In the genomic region with DNA sequence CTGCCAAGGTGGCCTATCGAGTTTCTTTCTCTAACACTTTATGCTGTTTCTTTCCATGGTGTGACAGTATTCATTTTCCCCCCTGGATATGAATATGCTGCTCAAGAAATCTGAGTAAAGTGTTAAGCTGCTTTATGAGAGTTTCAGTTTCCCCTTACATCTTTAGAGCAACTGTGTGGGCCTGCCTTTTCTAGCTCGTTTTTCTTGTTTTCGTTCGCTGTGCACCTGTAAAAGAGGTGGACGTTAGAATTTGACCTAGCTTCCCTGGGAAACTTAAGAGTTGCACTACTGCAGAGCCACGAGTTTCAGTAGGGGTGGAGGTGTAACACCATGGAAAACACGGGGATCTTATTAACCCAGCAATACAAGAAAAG, we compare ENCODE assay signal across 23 mouse cellular contexts. TPM values are rescaled to one million over a fixed set of nuclear protein-coding genes. Genes with fewer than 3 reads are reported as not detected.
A peak's percentile ranks its signal among the peaks of the same experiment; 100 is the strongest.
DNase-seq lines count a peak whose midpoint lies in the region; ATAC-seq and TF ChIP-seq lines count a peak whose summit lies in the region.
"Had no signal": no experiment of that assay in that cellular context is flagged by ENCODE, and none has a peak within 500 bp of the region (broad histone marks: within the 10 kb centered on the region; RNA-seq: fewer than 3 reads in every experiment).

No protein-coding gene starts in this region.

- no peak overlapping the region for H3K4me2 ChIP-seq in intestine, embryonic 15.5 days (replicated peaks)
- no peak overlapping the region for H3K4me2 ChIP-seq in stomach, embryonic 14.5 days (replicated peaks; ENCODE audit: low read depth, low read length)
- H3K4me2 ChIP-seq: embryonic facial prominence, embryonic 13.5 days; forebrain, embryonic 13.5 days; heart, embryonic 12.5 days; hindbrain, embryonic 15.5 days had no signal

- WGBS in intestine, embryonic 15.5 days = 66% methylated on average over 7 of the region's 7 CpGs
- 57% methylated on average over 7 of the region's 7 CpGs for WGBS in stomach, embryonic 14.5 days
- WGBS in thymus, adult 2 months = 87% methylated on average over 7 of the region's 7 CpGs

- no peak for TF ChIP-seq CTCF in thymus, adult 2 months (IDR thresholded peaks at IDR 0.05; ENCODE audit: borderline replicate concordance, control insufficient read depth, extremely low read depth, insufficient read depth, low read length, poor library complexity)

- no peak overlapping the region for H3K4me3 ChIP-seq in intestine, embryonic 15.5 days (replicated peaks)
- no peak overlapping the region for H3K4me3 ChIP-seq in stomach, embryonic 14.5 days (ENCODE audit: low read depth, low read length)
- H3K4me3 ChIP-seq in thymus, adult 2 months (ENCODE audit: control insufficient read depth, insufficient read depth, low read length) = no peak overlapping the region
- H3K4me3 ChIP-seq: embryonic facial prominence, embryonic 13.5 days; forebrain, embryonic 13.5 days; gastrocnemius, adult 2 months; heart, embryonic 12.5 days; hindbrain, embryonic 15.5 days had no signal

- no peak for TF ChIP-seq POLR2A in thymus, adult 2 months (IDR thresholded peaks at IDR 0.05; ENCODE audit: control insufficient read depth, extremely low read depth, insufficient read depth, low read length, poor library complexity)

- peak; percentile 55 for ATAC-seq in intestine, embryonic 15.5 days
- ATAC-seq in stomach, embryonic 14.5 days (ENCODE audit: insufficient number of reproducible peaks, insufficient read depth, low FRiP score, low read depth) = no peak
- ATAC-seq: forebrain, embryonic 13.5 days; forebrain, postnatal 0 days had no signal

- DNase-seq in urinary bladder, postnatal 14 days (ENCODE audit: low spot score) = peak; percentile 9
- no peak for DNase-seq in urinary bladder, adult 2 months (ENCODE audit: low spot score)
- DNase-seq in thymus, adult 2 months = no peak
- no peak for DNase-seq in testis, postnatal 14 days (ENCODE audit: low spot score)
- DNase-seq in natural killer cell, adult 2 months (ENCODE audit: low spot score in 2 of 2) = no peak
- DNase-seq: adrenal gland, postnatal 10 days; cerebellum, adult 11-12 months; cerebellum, adult 9-10 months; cerebellum, postnatal 25 days; forebrain, postnatal 0 days; gastrocnemius, adult 2 months; gastrocnemius, postnatal 25 days; heart, postnatal 36 days had no signal

- no peaks in the 10 kb centered on the region for H3K27me3 ChIP-seq in intestine, embryonic 15.5 days (replicated peaks)
- no peaks in the 10 kb centered on the region for H3K27me3 ChIP-seq in stomach, embryonic 14.5 days (ENCODE audit: control insufficient read depth, insufficient read depth, low read length)
- H3K27me3 ChIP-seq in thymus, adult 2 months (ENCODE audit: control insufficient read depth, insufficient read depth, low read length) = no peaks in the 10 kb centered on the region
- H3K27me3 ChIP-seq: embryonic facial prominence, embryonic 13.5 days; forebrain, embryonic 13.5 days; heart, embryonic 12.5 days; hindbrain, embryonic 15.5 days had no signal

- no peaks in the 10 kb centered on the region for H3K4me1 ChIP-seq in intestine, embryonic 15.5 days (replicated peaks)
- no peaks in the 10 kb centered on the region for H3K4me1 ChIP-seq in stomach, embryonic 14.5 days (ENCODE audit: control insufficient read depth, insufficient read depth, low read length)
- no peaks in the 10 kb centered on the region for H3K4me1 ChIP-seq in thymus, adult 2 months (replicated peaks; ENCODE audit: control insufficient read depth, insufficient read depth, low read length)
- H3K4me1 ChIP-seq: embryonic facial prominence, embryonic 13.5 days; forebrain, embryonic 13.5 days; heart, embryonic 12.5 days; hindbrain, embryonic 15.5 days had no signal

- H3K9me3 ChIP-seq in intestine, embryonic 15.5 days = no peaks in the 10 kb centered on the region
- no peaks in the 10 kb centered on the region for H3K9me3 ChIP-seq in stomach, embryonic 14.5 days (ENCODE audit: control insufficient read depth, low read depth, low read length)
- H3K9me3 ChIP-seq: embryonic facial prominence, embryonic 13.5 days; forebrain, embryonic 13.5 days; G1E; heart, embryonic 12.5 days; hindbrain, embryonic 15.5 days had no signal

- no peak overlapping the region; the same call in 1 of the 2 replicates for H3K27ac ChIP-seq in intestine, embryonic 15.5 days
- H3K27ac ChIP-seq in stomach, embryonic 14.5 days (ENCODE audit: low read length) = peak overlapping the region; percentile 23; the same call in 1 of the 2 replicates
- no peak overlapping the region for H3K27ac ChIP-seq in thymus, adult 2 months (ENCODE audit: control insufficient read depth, insufficient read depth, low read length)
- H3K27ac ChIP-seq: embryonic facial prominence, embryonic 13.5 days; forebrain, embryonic 13.5 days; gastrocnemius, adult 2 months; hindbrain, embryonic 15.5 days had no signal

- no peaks in the 10 kb centered on the region for H3K36me3 ChIP-seq in intestine, embryonic 15.5 days
- no peaks in the 10 kb centered on the region for H3K36me3 ChIP-seq in stomach, embryonic 14.5 days (ENCODE audit: control insufficient read depth, insufficient read depth, low read length)
- H3K36me3 ChIP-seq in thymus, adult 2 months (ENCODE audit: control insufficient read depth, insufficient read depth, low read length) = no peaks in the 10 kb centered on the region
- H3K36me3 ChIP-seq: embryonic facial prominence, embryonic 13.5 days; G1E; heart, embryonic 12.5 days; hindbrain, embryonic 15.5 days had no signal

- H3K9ac ChIP-seq in intestine, embryonic 15.5 days = no peak overlapping the region
- H3K9ac ChIP-seq in stomach, embryonic 14.5 days (replicated peaks; ENCODE audit: low read depth, low read length) = no peak overlapping the region
- H3K9ac ChIP-seq: embryonic facial prominence, embryonic 13.5 days; forebrain, embryonic 13.5 days; forebrain, postnatal 0 days; heart, embryonic 12.5 days; hindbrain, embryonic 15.5 days had no signal

RNA-seq across cellular contexts. Expression of gene Agr2, which starts 26.0 kb away (rescaled TPM):
- polyA plus RNA-seq in urinary bladder, adult 2 months (2012; rRNA removed) = 5.1 and 6.2 TPM in 2 replicates
- polyA plus RNA-seq in intestine, embryonic 15.5 days (2015; fragmentation: Nextera tagmentation; extraction: Ambion mirVana) = 234 and 297 TPM in 2 replicates
- 223 TPM in 2 replicates for polyA plus RNA-seq in stomach, embryonic 14.5 days (2014; fragmentation: Nextera tagmentation; extraction: Ambion mirVana)
- 0.29 and 0.69 TPM in 2 replicates for polyA plus RNA-seq in thymus, adult 2 months (2012; rRNA removed)
- polyA plus RNA-seq: brain, embryonic 14.5 days; G1E; hindbrain, embryonic 11.5 days had no signal

RNA-seq across cellular contexts. Expression of gene Agr3, which starts 41.3 kb away (rescaled TPM):
- 0.08 and 0.09 TPM in 2 replicates for polyA plus RNA-seq in urinary bladder, adult 2 months (2012; rRNA removed)
- polyA plus RNA-seq in intestine, embryonic 15.5 days (2015; fragmentation: Nextera tagmentation; extraction: Ambion mirVana) = not detected in 2 replicates
- polyA plus RNA-seq in stomach, embryonic 14.5 days (2014; fragmentation: Nextera tagmentation; extraction: Ambion mirVana) = 0.76 and 0.84 TPM in 2 replicates
- 0.18 TPM in 1 of 2 replicates, not detected in the other for polyA plus RNA-seq in thymus, adult 2 months (2012; rRNA removed)
- polyA plus RNA-seq: brain, embryonic 14.5 days; cortical plate, adult 2 months; forebrain, embryonic 13.5 days; forebrain, postnatal 0 days; G1E; heart, embryonic 12.5 days; hindbrain, embryonic 11.5 days had no signal

Comparison
In these comparisons a context has a peak if more than half of its experiments do, and no peak if none do; other contexts are left out.
1. RNA of gene Agr2, which starts 26.0 kb away (polyA plus RNA-seq): 234 to 297 TPM in intestine, embryonic 15.5 days and 223 TPM in stomach, embryonic 14.5 days; 5.1 to 6.2 TPM in urinary bladder, adult 2 months and 0.29 to 0.69 TPM in thymus, adult 2 months; every median in the first group is over 10 times any median in the second.